Mouse (Mus musculus): ENCODE data around the gene Rnaset2a.
"Not testable (repeated sequence)": the region's sequence is repeated elsewhere in the genome, so short reads cannot be mapped to it uniquely, and the experiment has no call there.

Gene Rnaset2a

DNA sequence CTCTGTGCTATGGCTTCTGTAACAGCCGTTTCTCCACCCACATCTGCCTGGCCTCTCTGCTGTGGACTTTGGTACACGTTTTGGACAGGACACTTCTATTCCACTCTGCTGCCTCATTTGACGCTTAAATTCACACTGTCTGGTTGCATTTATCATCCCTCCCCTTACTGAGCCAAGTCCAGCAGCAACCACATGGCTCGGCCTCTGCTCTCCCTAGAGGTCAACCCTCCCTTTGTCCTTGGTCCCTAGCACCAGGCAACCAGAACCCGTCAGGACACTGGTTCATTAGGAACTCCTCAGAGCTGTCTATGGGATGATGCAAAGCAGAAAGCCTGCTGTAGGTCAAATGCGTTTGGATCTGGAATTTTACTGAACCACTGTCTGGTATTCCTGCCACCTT lies 17.0 kb downstream of the Rnaset2a start:
- not testable (repeated sequence) for DNase-seq

GRCm38 (mm10) chr17:8129578-8129977 lies 18.3 kb downstream of the Rnaset2a start:
- not testable (repeated sequence) for DNase-seq

- not testable (repeated sequence) for DNase-seq
These were observed 19.4 kb downstream of the Rnaset2a start for GRCm38 (mm10) chr17:8128326-8128993.

DNA sequence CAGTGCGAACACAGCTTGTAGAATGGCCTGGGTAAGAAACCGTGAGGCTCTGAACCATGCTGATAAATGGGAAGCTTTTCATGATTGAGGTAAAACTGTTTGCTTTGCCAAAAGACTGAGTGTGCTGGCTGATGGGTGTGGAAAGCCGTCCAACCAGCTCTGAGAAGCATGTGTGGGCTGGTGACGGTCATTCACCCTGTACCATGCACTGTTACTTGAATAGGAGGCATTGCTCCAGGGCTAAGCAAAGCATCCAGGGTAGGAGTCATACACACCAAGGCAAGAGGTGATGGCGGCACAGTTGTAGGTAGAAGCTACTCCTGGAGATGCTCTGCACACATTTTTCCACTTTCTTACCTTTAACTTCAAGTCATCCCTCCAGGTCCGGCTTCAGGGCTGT lies 23.3 kb downstream of the Rnaset2a start:
- not testable (repeated sequence) for DNase-seq

- DNase-seq, result not testable (repeated sequence)
These were observed 24.9 kb downstream of the Rnaset2a start for GRCm38 (mm10) chr17:8122974-8123373.

- not testable (repeated sequence) for DNase-seq
These were observed 31.0 kb downstream of the Rnaset2a start for GRCm38 (mm10) chr17:8116928-8117327.

- DNase-seq, result peak; percentile 30 to 37
These were observed 31.5 kb downstream of the Rnaset2a start for GRCm38 (mm10) chr17:8116378-8116777.

DNA sequence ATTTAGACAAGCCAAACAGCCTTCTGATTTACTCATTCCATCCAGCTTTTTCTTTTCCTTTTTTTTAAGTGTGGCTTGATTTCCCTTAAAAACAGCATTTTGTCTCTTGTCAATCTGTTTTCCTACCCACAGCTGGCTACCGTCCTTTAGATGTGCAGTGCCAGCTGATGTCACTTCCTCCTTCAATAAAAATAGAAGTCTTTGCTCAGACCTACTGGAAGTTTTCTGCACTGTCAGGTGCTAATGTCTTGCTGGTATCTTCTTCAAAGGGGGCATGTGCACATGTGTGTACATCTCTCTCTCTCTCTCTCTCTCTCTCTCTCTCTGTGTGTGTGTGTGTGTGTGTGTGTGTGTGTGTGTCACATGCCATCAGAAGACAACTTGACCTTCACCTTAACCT lies 35.7 kb downstream of the Rnaset2a start:
- not testable (repeated sequence) for DNase-seq

GRCm38 (mm10) chr17:8101297-8101609 lies 46.6 kb downstream of the Rnaset2a start:
- DNase-seq, result not testable (repeated sequence)

- not testable (repeated sequence) for DNase-seq
These were observed 47.2 kb downstream of the Rnaset2a start for GRCm38 (mm10) chr17:8100405-8101296.

DNA sequence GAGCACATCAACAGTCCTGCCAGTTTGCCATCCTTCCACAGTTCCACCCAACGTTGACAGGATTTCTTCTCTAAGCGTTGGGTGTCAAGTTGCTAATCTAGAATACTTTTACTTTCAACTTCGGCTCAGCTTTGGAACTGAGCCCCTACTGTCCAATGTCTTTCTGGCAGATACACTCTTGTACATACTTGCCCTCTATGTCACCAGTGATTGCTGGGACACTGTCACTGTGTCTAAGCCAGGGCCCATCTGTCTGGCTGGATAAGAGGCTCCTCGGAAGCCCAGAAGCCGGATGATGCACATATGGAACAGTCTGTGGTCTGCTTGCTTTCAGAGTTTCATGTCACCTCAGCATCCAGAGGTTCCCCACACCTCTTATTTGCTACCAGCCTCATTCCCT lies 51.7 kb downstream of the Rnaset2a start:
- not testable (repeated sequence) for DNase-seq

DNA sequence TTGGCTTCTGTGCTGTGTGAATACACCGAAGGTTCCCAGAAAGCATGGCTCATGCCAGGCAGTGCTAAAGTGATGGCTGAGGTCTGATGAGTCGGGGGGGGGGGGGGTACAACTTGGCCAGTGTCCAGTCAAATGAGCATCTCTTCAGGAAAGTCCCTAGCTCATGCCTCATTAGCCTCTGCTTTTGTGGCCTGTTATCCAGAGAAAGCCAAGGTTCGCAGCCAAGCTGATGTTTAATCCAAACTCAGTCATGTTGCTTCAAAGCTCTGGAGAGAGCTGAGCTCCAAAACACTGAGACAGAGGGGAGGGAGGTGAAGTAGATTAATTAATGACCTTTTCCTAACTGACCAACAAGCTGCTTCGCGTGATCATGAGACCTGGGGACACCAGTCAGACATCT lies 52.2 kb downstream of the Rnaset2a start:
- DNase-seq, result not testable (repeated sequence)

DNA sequence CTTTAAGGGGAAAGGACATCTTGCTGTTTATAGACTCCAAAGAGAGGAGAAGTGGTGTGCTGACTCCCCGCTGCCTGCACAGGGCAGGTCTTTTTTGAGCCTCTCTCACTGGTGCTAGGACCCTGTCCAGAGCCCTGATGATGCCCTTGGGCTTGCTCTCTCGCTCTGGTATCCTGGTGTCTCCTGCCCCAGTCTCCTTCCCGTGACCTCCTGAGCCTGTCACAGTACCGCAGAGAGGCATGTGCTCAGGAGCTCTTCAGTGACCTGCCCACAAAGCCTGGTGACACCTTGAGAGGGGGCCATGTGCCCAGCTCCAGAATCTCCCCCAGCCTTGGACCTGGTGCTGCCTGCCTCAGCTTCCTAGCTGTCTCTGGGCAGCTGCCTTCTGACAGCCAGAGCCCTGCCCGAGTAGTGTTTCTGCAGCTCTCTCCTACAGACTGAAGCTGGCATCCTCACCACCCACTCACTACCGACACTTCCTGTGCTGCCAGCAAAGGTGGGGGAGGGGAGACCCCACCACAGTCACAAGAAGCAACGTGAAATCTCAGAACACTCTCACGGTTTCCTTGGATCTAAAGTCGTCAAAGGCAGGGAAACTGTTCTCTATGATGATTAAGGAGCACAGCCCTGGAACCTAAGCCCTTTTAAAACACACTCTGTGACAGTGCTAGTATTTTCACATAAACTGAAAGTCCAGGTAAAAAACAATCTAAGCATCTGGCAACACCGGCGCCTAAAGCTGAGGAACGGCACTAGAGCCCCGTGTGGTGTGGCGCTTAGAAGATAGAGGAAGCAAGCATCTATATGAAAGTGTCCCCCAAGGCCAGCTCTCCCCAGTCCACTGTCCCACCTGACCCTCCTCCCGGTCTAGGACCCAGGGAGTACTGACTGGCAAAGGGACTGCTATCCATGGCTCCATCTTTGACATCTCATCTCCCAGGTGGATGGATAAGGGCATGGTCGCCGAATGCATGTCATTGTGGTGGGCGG lies 55.1 kb downstream of the Rnaset2a start:
- peak; percentile 29 to 41 for DNase-seq

GRCm38 (mm10) chr17:8091320-8091719 lies 56.6 kb downstream of the Rnaset2a start:
- peak in 1 of 2 experiments; percentile 16 for DNase-seq

- DNase-seq, result not testable (repeated sequence)
These were observed 78.0 kb downstream of the Rnaset2a start for GRCm38 (mm10) chr17:8069847-8070246.
